33 mouse cellular contexts compared by ENCODE assay signal in the genomic region with DNA sequence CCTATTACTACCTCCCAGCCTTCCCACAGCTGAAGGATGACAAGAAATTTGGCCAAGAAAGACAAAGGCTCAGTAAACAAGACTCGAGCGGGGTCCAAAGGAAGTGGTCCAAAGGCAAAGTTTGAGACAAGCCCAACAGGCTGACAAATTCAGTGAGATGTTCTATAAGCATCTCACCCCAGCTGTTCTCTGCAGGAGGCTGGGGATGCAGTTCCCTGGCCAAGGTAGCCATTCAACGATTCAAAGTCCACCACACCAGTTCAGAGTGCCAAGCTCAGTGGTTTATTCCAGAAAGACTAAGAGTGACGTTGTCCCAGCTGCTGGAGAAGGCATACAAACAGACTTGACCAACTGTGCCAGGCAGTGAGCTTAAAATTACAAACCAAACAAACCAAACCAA. TPM values are rescaled to one million over a fixed set of nuclear protein-coding genes. Genes with fewer than 3 reads are reported as not detected.
DNase-seq lines count a peak whose midpoint lies in the region; ATAC-seq and TF ChIP-seq lines count a peak whose summit lies in the region.
"Had no signal": no experiment of that assay in that cellular context is flagged by ENCODE, and none has a peak within 500 bp of the region (broad histone marks: within the 10 kb centered on the region; RNA-seq: fewer than 3 reads in every experiment).

No protein-coding gene starts in this region.

- peak; percentile 8 for DNase-seq in kidney, adult 11 months
- DNase-seq in kidney, postnatal 4 days, result no peak
- DNase-seq in liver, adult 2 months (ENCODE audit: extremely low read depth, low read depth, low spot score), result peak; percentile 90
- DNase-seq in liver, embryonic 11.5 days (ENCODE audit: low spot score), result no peak
- DNase-seq in thymus, postnatal 25 days, result peak; percentile 59
- no peak for DNase-seq in thymus, adult 18-20 months
- no peak for DNase-seq in frontal cortex, postnatal 25 days (ENCODE audit: low spot score in 2 of 2)
- no peak for DNase-seq in stomach, postnatal 0 days (ENCODE audit: low spot score)
- DNase-seq: adrenal gland, postnatal 14 days; cerebellum, adult 11-12 months; cerebellum, adult 9-11 months; gastrocnemius, postnatal 10 days; heart, postnatal 10 days; layer of hippocampus, adult 9-11 months; lung, postnatal 36 days; right cerebral cortex, postnatal 25 days; spleen, adult 18-20 months had no signal

- no peaks in the 10 kb centered on the region for H3K36me3 ChIP-seq in liver, adult 2 months (ENCODE audit: control insufficient read depth, insufficient read depth, low read length)
- H3K36me3 ChIP-seq in liver, embryonic 11.5 days (ENCODE audit: control insufficient read depth, insufficient read depth, low read length), result no peaks in the 10 kb centered on the region
- H3K36me3 ChIP-seq in stomach, postnatal 0 days (ENCODE audit: control insufficient read depth, insufficient read depth, low read length), result no peaks in the 10 kb centered on the region
- H3K36me3 ChIP-seq: embryonic facial prominence, embryonic 13.5 days; kidney, embryonic 15.5 days; limb, embryonic 10.5 days; limb, embryonic 15.5 days had no signal

- H3K4me2 ChIP-seq in liver, embryonic 11.5 days, result no peak overlapping the region
- H3K4me2 ChIP-seq in stomach, postnatal 0 days (replicated peaks; ENCODE audit: low read depth), result no peak overlapping the region
- H3K4me2 ChIP-seq: embryonic facial prominence, embryonic 13.5 days; heart, embryonic 11.5 days; hindbrain, embryonic 14.5 days; kidney, embryonic 15.5 days; limb, embryonic 15.5 days; midbrain, embryonic 11.5 days had no signal

- no peak for TF ChIP-seq POLR2A in liver, adult 2 months (IDR thresholded peaks at IDR 0.05; ENCODE audit: extremely low read depth, insufficient read depth, low read length)

- no peaks in the 10 kb centered on the region for H3K9me3 ChIP-seq in liver, embryonic 11.5 days (ENCODE audit: control insufficient read depth, low read length)
- no peaks in the 10 kb centered on the region for H3K9me3 ChIP-seq in stomach, postnatal 0 days (ENCODE audit: control insufficient read depth, low read length)
- H3K9me3 ChIP-seq: embryonic facial prominence, embryonic 13.5 days; kidney, embryonic 15.5 days; limb, embryonic 10.5 days; limb, embryonic 15.5 days had no signal

- no peak overlapping the region for H3K9ac ChIP-seq in liver, adult 2 months (ENCODE audit: low read depth, low read length)
- no peak overlapping the region for H3K9ac ChIP-seq in liver, embryonic 11.5 days (ENCODE audit: low read depth, low read length)
- no peak overlapping the region for H3K9ac ChIP-seq in stomach, postnatal 0 days (ENCODE audit: low read length)
- H3K9ac ChIP-seq: embryonic facial prominence, embryonic 13.5 days; hindbrain, embryonic 14.5 days; kidney, embryonic 15.5 days; limb, embryonic 15.5 days had no signal

- H3K79me2 ChIP-seq in liver, adult 2 months (ENCODE audit: control insufficient read depth, insufficient read depth, low read length), result no peaks in the 10 kb centered on the region

- WGBS in liver, adult 2 months, result 49% methylated on average over 4 of the region's 4 CpGs
- 67% methylated on average over 4 of the region's 4 CpGs for WGBS in liver, embryonic 11.5 days
- WGBS in stomach, postnatal 0 days, result 50% methylated on average over 4 of the region's 4 CpGs

- ATAC-seq in liver, embryonic 11.5 days (replicated peaks; ENCODE audit: low FRiP score), result no peak
- ATAC-seq in stomach, postnatal 0 days (ENCODE audit: low FRiP score, low TSS enrichment), result no peak
- ATAC-seq: forebrain, embryonic 16.5 days; midbrain, embryonic 16.5 days had no signal

- H3K27me3 ChIP-seq in liver, adult 2 months (ENCODE audit: control insufficient read depth, insufficient read depth, low read length), result no peaks in the 10 kb centered on the region
- H3K27me3 ChIP-seq in liver, embryonic 11.5 days (replicated peaks; ENCODE audit: control insufficient read depth, insufficient read depth, low read length), result no peaks in the 10 kb centered on the region
- no peaks in the 10 kb centered on the region for H3K27me3 ChIP-seq in stomach, postnatal 0 days (ENCODE audit: control insufficient read depth, insufficient read depth, low read length)
- H3K27me3 ChIP-seq: embryonic facial prominence, embryonic 13.5 days; kidney, embryonic 15.5 days; limb, embryonic 15.5 days had no signal

- TF ChIP-seq EP300 in stomach, postnatal 0 days (optimal IDR thresholded peaks at IDR 0.05), result no peak

- H3K4me1 ChIP-seq in liver, adult 2 months (ENCODE audit: control insufficient read depth, insufficient read depth, low read length), result no peaks in the 10 kb centered on the region
- no peaks in the 10 kb centered on the region for H3K4me1 ChIP-seq in liver, embryonic 11.5 days (replicated peaks; ENCODE audit: control insufficient read depth, insufficient read depth, low read length)
- H3K4me1 ChIP-seq in stomach, postnatal 0 days (replicated peaks; ENCODE audit: control insufficient read depth, insufficient read depth), result no peaks in the 10 kb centered on the region
- H3K4me1 ChIP-seq: embryonic facial prominence, embryonic 13.5 days; kidney, embryonic 15.5 days; limb, embryonic 10.5 days; limb, embryonic 15.5 days had no signal

- no peak overlapping the region for H3K27ac ChIP-seq in liver, adult 2 months (replicated peaks; ENCODE audit: insufficient read depth, low read depth, low read length)
- H3K27ac ChIP-seq in liver, embryonic 11.5 days (ENCODE audit: low read depth, low read length), result no peak overlapping the region
- H3K27ac ChIP-seq in stomach, postnatal 0 days (replicated peaks), result no peak overlapping the region
- H3K27ac ChIP-seq: embryonic facial prominence, embryonic 13.5 days; hindbrain, embryonic 14.5 days; kidney, embryonic 15.5 days; limb, embryonic 10.5 days; limb, embryonic 15.5 days had no signal

- no peak overlapping the region for H3K4me3 ChIP-seq in liver, adult 2 months (ENCODE audit: insufficient read depth, low read depth, low read length)
- no peak overlapping the region for H3K4me3 ChIP-seq in liver, embryonic 11.5 days (ENCODE audit: low read depth, low read length)
- H3K4me3 ChIP-seq in stomach, postnatal 0 days (ENCODE audit: low read depth, low read length), result no peak overlapping the region
- H3K4me3 ChIP-seq: embryonic facial prominence, embryonic 13.5 days; erythroblast, embryonic 14.5 days; kidney, embryonic 15.5 days; limb, embryonic 10.5 days; limb, embryonic 15.5 days had no signal

- no peak for TF ChIP-seq CTCF in liver, adult 2 months (IDR thresholded peaks at IDR 0.05; ENCODE audit: low read depth, low read length)
- TF ChIP-seq CTCF in stomach, postnatal 0 days (IDR thresholded peaks at IDR 0.05; ENCODE audit: low read depth), result no peak

RNA-seq across cellular contexts. Expression of a gene that starts 4.5 kb away (rescaled TPM):
- total RNA-seq in liver, adult 2 months (2014; rRNA removed), result not detected in 2 replicates
- polyA plus RNA-seq in liver, adult 2 months (2012; rRNA removed), result not detected in 2 replicates
- polyA plus RNA-seq in liver, embryonic 11.5 days (2014; fragmentation: Nextera tagmentation; extraction: Ambion mirVana), result 0.14 TPM in 1 of 2 replicates, not detected in the other
- polyA plus RNA-seq in stomach, postnatal 0 days (2015; fragmentation: Nextera tagmentation; extraction: Ambion mirVana), result not detected in 2 replicates
- total RNA-seq: granulocyte monocyte progenitor cell, adult 5-6 weeks; hematopoietic stem cell, adult 5-6 weeks; left cerebral cortex, postnatal 10 days; megakaryocyte, adult 5-6 weeks; neutrophil, adult 5-6 weeks had no signal
- polyA plus RNA-seq: embryonic facial prominence, embryonic 13.5 days; erythroblast, embryonic 14.5 days; forebrain, embryonic 11.5 days; forebrain, embryonic 16.5 days; heart, embryonic 11.5 days; hindbrain, embryonic 14.5 days; midbrain, embryonic 11.5 days; midbrain, embryonic 16.5 days had no signal

Comparison
In these comparisons a context has a peak if more than half of its experiments do, and no peak if none do; other contexts are left out.
1. DNase-seq: peak in kidney, adult 11 months (single experiment), liver, adult 2 months (single experiment) and thymus, postnatal 25 days (single experiment); none in kidney, postnatal 4 days (0 of 2), liver, embryonic 11.5 days (single experiment), thymus, adult 18-20 months (0 of 2), frontal cortex, postnatal 25 days (0 of 2) and stomach, postnatal 0 days (single experiment).